Mouse (Mus musculus): ENCODE results near the gene Ins2.

DNA sequence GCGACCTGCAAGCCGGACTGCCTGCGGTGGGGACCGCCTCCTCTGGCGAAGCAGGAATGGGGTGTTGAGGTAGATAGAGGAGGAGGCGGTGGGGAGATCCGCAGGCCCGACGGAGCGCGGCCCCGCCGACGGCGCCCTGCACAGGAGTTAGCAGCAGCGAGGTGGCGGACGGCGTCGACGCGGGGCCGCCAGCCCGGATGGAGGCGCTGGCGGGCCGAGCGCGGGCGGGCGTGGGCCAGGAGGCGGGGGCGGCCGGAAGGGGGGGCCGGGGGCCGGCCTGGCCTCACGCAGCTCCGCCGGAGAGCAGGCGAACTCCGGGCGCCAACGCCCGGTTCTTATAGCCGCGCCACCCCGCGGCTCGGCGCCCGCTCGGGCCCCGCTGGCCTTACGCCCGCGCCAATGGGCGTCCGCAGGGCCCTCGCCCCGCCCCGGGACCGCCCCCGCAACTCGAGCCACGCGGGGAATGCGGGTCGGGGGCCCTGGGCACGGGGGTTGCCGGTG is 84.0 kb downstream of the Ins2 start:
- no peak for TF ChIP-seq FLI1 (IDR thresholded peaks at IDR 0.05; ENCODE audit: low read length)
- TF ChIP-seq GATA1 (IDR thresholded peaks at IDR 0.05; ENCODE audit: borderline replicate concordance, low read length): no peak

All from megakaryocyte, embryonic 14.5 days (primary cell).